Mouse (Mus musculus) forebrain, embryonic 16.5 days (tissue): ENCODE results near the gene Timp4. TPM values are rescaled to one million over a fixed set of nuclear protein-coding genes. Genes with fewer than 3 reads are reported as not detected.
A peak's percentile ranks its signal among the peaks of the same experiment; 100 is the strongest.
"Not testable (repeated sequence)": the region's sequence is repeated elsewhere in the genome, so short reads cannot be mapped to it uniquely, and the experiment has no call there.

Experiments
- ATAC-seq: fragments of 200-750 bp; cut with Nextera tagmentation; 2 replicates; pipeline ENCODE4 v1.8.0; 2017; ENCODE audit warnings: mild to moderate bottlenecking, moderate library complexity
- H3K27ac ChIP-seq: fragments of 300-500 bp; sonication (generic); 2 replicates; pipeline ENCODE4 v1.5.1; 2014; ENCODE audit warnings: low read length, control low read depth
- H3K27me3 ChIP-seq: fragments of 300-500 bp; sonication (generic); replicated peaks from 2 replicates; pipeline ENCODE4 v1.6.1; 2014; ENCODE audit warnings: low read length; ENCODE audit not compliant: control insufficient read depth, insufficient read depth
- H3K36me3 ChIP-seq: fragments of 300-500 bp; sonication (generic); 2 replicates; pipeline ENCODE4 v1.6.1; 2014; ENCODE audit not compliant: control insufficient read depth, insufficient read depth
- H3K4me1 ChIP-seq: fragments of 300-500 bp; sonication (generic); replicated peaks from 2 replicates; pipeline ENCODE4 v1.6.1; 2014; ENCODE audit warnings: low read length; ENCODE audit not compliant: control insufficient read depth, insufficient read depth
- H3K4me2 ChIP-seq: fragments of 300-500 bp; sonication (generic); 2 replicates; pipeline ENCODE4 v1.6.1; 2014; ENCODE audit warnings: mild to moderate bottlenecking, low read length, control low read depth
- H3K4me3 ChIP-seq: fragments of 300-500 bp; sonication (generic); replicated peaks from 2 replicates; pipeline ENCODE4 v1.5.1; 2014; ENCODE audit warnings: mild to moderate bottlenecking, low read length, control low read depth
- H3K9ac ChIP-seq: fragments of 300-500 bp; sonication (generic); replicated peaks from 2 replicates; pipeline ENCODE4 v1.6.1; 2014; ENCODE audit warnings: low read depth, low read length, control low read depth
- H3K9me3 ChIP-seq: fragments of 300-500 bp; sonication (generic); 2 replicates; pipeline ENCODE4 v1.6.1; 2016; ENCODE audit warnings: low read length; ENCODE audit not compliant: control insufficient read depth
- WGBS: fragments of 180-500 bp; shearing (Covaris S2); extraction: QIAGEN DNeasy Blood & Tissue Kit; methylation state at CpG from one replicate; pipeline ENCODE4 v1.1.7; 2014; 5-methylcytosine and 5-hydroxymethylcytosine counted together
- polyA plus RNA-seq: library from polyadenylated mRNA; unstranded; fragments of >200 nt; fragmentation: Nextera tagmentation; extraction: Ambion mirVana; gene quantifications from 2 replicates; pipeline ENCODE4 v1.2.1, GENCODE M21; 2015

The Timp4 gene
- polyA plus RNA-seq, 1 experiment from 2014 or later = 3.1 TPM

GRCm38 (mm10) chr6:115241131-115241699 lies 10.8 kb downstream of the Timp4 start:
- H3K9me3 ChIP-seq = no peaks in the 10 kb centered on the region
- no peak overlapping the region for H3K4me2 ChIP-seq
- no peaks in the 10 kb centered on the region for H3K27me3 ChIP-seq
- WGBS = 44% methylated on average over 3 of the region's 3 CpGs
- ATAC-seq = no peak
- H3K27ac ChIP-seq = no peak overlapping the region
- H3K4me1 ChIP-seq = 0 out of 2 replicates have a peak, but pooled peaks cover 4% of the 10 kb centered on the region
- H3K4me3 ChIP-seq = no peak overlapping the region
- H3K9ac ChIP-seq = no peak overlapping the region
- no peaks in the 10 kb centered on the region for H3K36me3 ChIP-seq

GRCm38 (mm10) chr6:115240431-115240830 lies 11.6 kb downstream of the Timp4 start:
- not testable (repeated sequence) for H3K36me3 ChIP-seq, ATAC-seq, H3K9ac ChIP-seq, H3K27me3 ChIP-seq, H3K4me3 ChIP-seq, H3K27ac ChIP-seq, H3K9me3 ChIP-seq, H3K4me2 ChIP-seq, H3K4me1 ChIP-seq
- 69% methylated on average over 2 of the region's 2 CpGs for WGBS

GRCm38 (mm10) chr6:115239335-115239734 lies 12.7 kb downstream of the Timp4 start:
- ATAC-seq = no peak
- Histone ChIP-seq H3K27me3 (no peaks in the 10 kb centered on the region), H3K9ac (no peak overlapping the region), H3K9me3 (no peaks in the 10 kb centered on the region), H3K27ac (no peak overlapping the region), H3K4me2 (no peak overlapping the region), H3K36me3 (no peaks in the 10 kb centered on the region), H3K4me3 (no peak overlapping the region), H3K4me1 (0 out of 2 replicates have a peak, but pooled peaks cover 4% of the 10 kb centered on the region)
- whole genome bisulfite sequencing = 79% methylated on average over 7 of the region's 7 CpGs

- no peak overlapping the region for H3K27ac ChIP-seq
- no peak for ATAC-seq
- H3K4me3 ChIP-seq = no peak overlapping the region
- 0 out of 2 replicates have a peak, but pooled peaks cover 4% of the 10 kb centered on the region for H3K4me1 ChIP-seq
- H3K9me3 ChIP-seq = no peaks in the 10 kb centered on the region
- no peak overlapping the region for H3K4me2 ChIP-seq
- no peaks in the 10 kb centered on the region for H3K27me3 ChIP-seq
- no peak overlapping the region for H3K9ac ChIP-seq
- WGBS = 85% methylated on average over 9 of the region's 9 CpGs
- H3K36me3 ChIP-seq = no peaks in the 10 kb centered on the region
Observed at GRCm38 (mm10) chr6:115238031-115239027, 13.7 kb downstream of the Timp4 start.

- Histone ChIP-seq H3K4me3 (no peak overlapping the region), H3K27ac (no peak overlapping the region), H3K4me1 (no peaks in the 10 kb centered on the region), H3K36me3 (no peaks in the 10 kb centered on the region), H3K27me3 (no peaks in the 10 kb centered on the region), H3K9ac (no peak overlapping the region), H3K4me2 (no peak overlapping the region), H3K9me3 (no peaks in the 10 kb centered on the region)
- ATAC-seq = no peak
- 81% methylated on average over 1 of the region's 1 CpGs for whole genome bisulfite sequencing
Observed at GRCm38 (mm10) chr6:115232562-115232961, 19.4 kb downstream of the Timp4 start.

- H3K9me3 ChIP-seq = no peaks in the 10 kb centered on the region
- no peak overlapping the region for H3K4me3 ChIP-seq
- no peaks in the 10 kb centered on the region for H3K36me3 ChIP-seq
- no peak for ATAC-seq
- H3K27me3 ChIP-seq = no peaks in the 10 kb centered on the region
- H3K4me2 ChIP-seq = no peak overlapping the region
- H3K4me1 ChIP-seq = no peaks in the 10 kb centered on the region
- WGBS = 78% methylated on average over 4 of the region's 4 CpGs
- H3K9ac ChIP-seq = no peak overlapping the region
- no peak overlapping the region for H3K27ac ChIP-seq
Observed at GRCm38 (mm10) chr6:115231836-115232235, 20.2 kb downstream of the Timp4 start.

- 58% methylated on average over 3 of the region's 3 CpGs for WGBS
- Histone ChIP-seq H3K36me3 (no peaks in the 10 kb centered on the region), H3K9me3 (no peaks in the 10 kb centered on the region), H3K4me2 (no peak overlapping the region), H3K27ac (no peak overlapping the region), H3K4me3 (no peak overlapping the region), H3K27me3 (no peaks in the 10 kb centered on the region), H3K9ac (no peak overlapping the region), H3K4me1 (no peaks in the 10 kb centered on the region; the same call in 1 of the 2 replicates)
- ATAC-seq = no peak
Observed at GRCm38 (mm10) chr6:115230557-115230956, 21.4 kb downstream of the Timp4 start.

GRCm38 (mm10) chr6:115227529-115227928 lies 24.5 kb downstream of the Timp4 start:
- Histone ChIP-seq H3K4me2 (no peak overlapping the region), H3K27me3 (no peaks in the 10 kb centered on the region), H3K9me3 (no peaks in the 10 kb centered on the region), H3K27ac (no peak overlapping the region), H3K9ac (no peak overlapping the region), H3K4me1 (peaks cover 3% of the 10 kb centered on the region; the same call in 1 of the 2 replicates), H3K4me3 (no peak overlapping the region), H3K36me3 (no peaks in the 10 kb centered on the region)
- 2% methylated on average over 2 of the region's 2 CpGs for WGBS
- ATAC-seq = peak; percentile 70

GRCm38 (mm10) chr6:115227043-115227442 lies 25.0 kb downstream of the Timp4 start, which contains the start of gene Gm17482:
Gene Gm17482, plus strand, starts transcription at chr6:115227343.
- Histone ChIP-seq H3K36me3 (no peaks in the 10 kb centered on the region), H3K9ac (no peak within 1 kb of the TSS), H3K9me3 (no peaks in the 10 kb centered on the region), H3K27ac (no peak within 1 kb of the TSS), H3K4me3 (no peak within 1 kb of the TSS), H3K27me3 (no peaks in the 10 kb centered on the region), H3K4me2 (no peak within 1 kb of the TSS), H3K4me1 (peaks cover 6% of the 10 kb centered on the region; the same call in 1 of the 2 replicates)
- WGBS = 74% methylated on average over 4 of the region's 4 CpGs
- no peak for ATAC-seq
